Mouse (Mus musculus): ENCODE data around the gene Optn. TPM values are rescaled to one million over a fixed set of nuclear protein-coding genes. Genes with fewer than 3 reads are reported as not detected.
A peak's percentile ranks its signal among the peaks of the same experiment; 100 is the strongest.
"Not testable (repeated sequence)": the region's sequence is repeated elsewhere in the genome, so short reads cannot be mapped to it uniquely, and the experiment has no call there.

The Optn gene
- polyA plus RNA-seq, 1 experiment from 2014 or later: 23.0 TPM

- WGBS: 6% methylated on average over 14 of the region's 14 CpGs
- no peaks in the 10 kb centered on the region for H3K27me3 ChIP-seq
- H3K4me3 ChIP-seq: peak overlapping the region; percentile 39
- peak overlapping the region; percentile 42 for H3K9ac ChIP-seq
- no peaks in the 10 kb centered on the region for H3K9me3 ChIP-seq
- peaks cover 8% of the 10 kb centered on the region for H3K4me1 ChIP-seq (replicated peaks)
- ATAC-seq (ENCODE audit: low FRiP score, low read depth): peak; percentile 81
- no peaks in the 10 kb centered on the region for H3K36me3 ChIP-seq
- peak overlapping the region; percentile 77 for H3K4me2 ChIP-seq
- no peak overlapping the region for H3K27ac ChIP-seq (replicated peaks)
Measured at GRCm38 (mm10) chr2:5080053-5080787, 16.4 kb upstream of the Optn start.

DNA sequence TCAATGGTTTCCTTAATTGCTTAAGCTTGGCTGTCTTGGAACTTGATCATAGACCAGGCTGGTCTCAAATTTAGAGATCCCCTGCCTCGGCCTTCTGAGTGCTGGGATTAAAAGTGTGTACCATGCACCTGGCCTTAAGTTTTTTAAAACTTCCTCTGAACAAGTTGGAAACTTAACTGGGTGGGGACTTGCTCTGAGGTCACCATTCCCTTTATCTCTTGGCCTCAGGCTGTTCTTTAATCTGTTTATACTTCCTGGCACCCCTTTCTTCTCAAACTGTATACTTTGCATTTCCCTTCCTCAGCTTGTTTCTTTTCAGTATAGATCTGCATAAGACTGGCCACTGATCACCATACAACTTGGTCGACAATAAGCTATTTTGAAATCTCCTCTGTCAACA lies 14.1 kb upstream of the Optn start:
- Histone ChIP-seq H3K4me3 (no peak overlapping the region), H3K9ac (no peak overlapping the region), H3K9me3 (no peaks in the 10 kb centered on the region), H3K4me1 (replicated peaks) (peaks cover 8% of the 10 kb centered on the region), H3K27me3 (no peaks in the 10 kb centered on the region), H3K36me3 (no peaks in the 10 kb centered on the region), H3K4me2 (no peak overlapping the region), H3K27ac (replicated peaks) (no peak overlapping the region)
- ATAC-seq (ENCODE audit: low FRiP score, low read depth): no peak
- WGBS: 76% methylated on average over 2 of the region's 2 CpGs

DNA sequence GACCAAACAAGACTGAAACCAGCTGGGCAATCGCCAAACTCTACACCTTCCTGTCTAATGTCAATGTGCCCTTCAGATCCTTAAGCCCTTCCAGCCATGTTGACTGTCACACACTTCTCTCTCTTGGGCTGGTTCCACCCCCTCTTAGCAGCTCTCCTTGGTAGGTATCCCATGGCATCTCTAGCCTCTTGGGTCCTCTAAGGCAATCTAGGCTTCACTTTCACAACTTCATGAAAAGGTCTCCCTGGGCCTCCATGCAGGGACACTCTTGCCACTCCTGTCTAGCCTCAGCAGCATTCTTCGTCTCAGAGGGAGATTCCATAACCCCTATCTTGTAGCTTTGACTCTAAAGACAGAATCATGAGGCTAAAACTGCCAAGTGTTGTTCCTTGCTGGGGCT lies 13.6 kb upstream of the Optn start:
- Histone ChIP-seq H3K27me3 (no peaks in the 10 kb centered on the region), H3K27ac (replicated peaks) (no peak overlapping the region), H3K9ac (no peak overlapping the region), H3K9me3 (no peaks in the 10 kb centered on the region), H3K4me1 (replicated peaks) (peaks cover 8% of the 10 kb centered on the region), H3K4me3 (no peak overlapping the region), H3K36me3 (no peaks in the 10 kb centered on the region), H3K4me2 (no peak overlapping the region)
- WGBS: 88% methylated on average over 2 of the region's 2 CpGs
- ATAC-seq (ENCODE audit: low FRiP score, low read depth): no peak

DNA sequence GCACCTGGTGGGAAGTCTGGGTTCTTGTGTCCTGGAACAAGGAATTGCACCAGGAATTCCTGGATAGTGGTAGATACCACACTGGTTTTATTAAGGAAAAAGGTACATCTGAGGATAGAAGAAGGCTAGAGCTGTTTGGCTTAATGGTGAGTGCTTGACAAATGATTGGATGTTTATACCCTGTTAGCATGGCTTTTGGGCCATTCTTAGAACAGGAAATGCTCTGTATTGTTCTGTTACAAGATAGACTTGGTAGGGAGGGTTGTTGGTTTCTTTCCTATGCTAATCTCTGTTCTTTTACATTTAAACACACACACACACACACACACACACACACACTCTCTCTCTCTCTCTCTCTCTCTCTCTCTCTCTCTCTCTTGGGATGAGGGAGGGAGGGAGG lies 12.0 kb upstream of the Optn start:
- H3K4me2 ChIP-seq: no peak overlapping the region
- no peak for ATAC-seq (ENCODE audit: low FRiP score, low read depth)

DNA sequence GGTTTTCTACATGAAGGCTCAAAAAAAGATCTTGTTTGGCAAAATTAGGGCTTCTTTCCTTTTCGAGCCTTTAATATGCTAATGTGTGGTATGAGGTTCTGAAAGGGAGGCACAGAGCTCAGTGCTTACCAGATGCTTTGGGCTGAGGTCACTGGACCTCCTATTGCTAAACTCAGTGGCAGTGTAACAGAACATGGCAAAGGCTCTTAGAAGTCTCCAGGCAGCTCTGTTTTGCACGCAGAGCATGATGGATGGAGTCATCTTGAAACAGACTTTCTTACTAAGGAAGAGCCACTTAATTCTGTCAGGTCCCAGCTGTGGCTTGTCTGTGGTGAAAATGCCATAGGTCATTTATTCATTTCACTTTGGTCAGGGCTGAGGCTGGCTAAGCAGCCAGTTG lies 11.6 kb upstream of the Optn start:
- Histone ChIP-seq H3K9ac (no peak overlapping the region), H3K27ac (replicated peaks) (no peak overlapping the region), H3K27me3 (no peaks in the 10 kb centered on the region), H3K4me3 (no peak overlapping the region), H3K9me3 (no peaks in the 10 kb centered on the region), H3K4me1 (replicated peaks) (peaks cover 3% of the 10 kb centered on the region; the same call in 1 of the 2 replicates), H3K36me3 (no peaks in the 10 kb centered on the region), H3K4me2 (no peak overlapping the region)
- 47% methylated on average over 2 of the region's 2 CpGs for WGBS
- ATAC-seq (ENCODE audit: low FRiP score, low read depth): no peak

More for the DNA sequence above, 12.0 kb upstream of the Optn start:
- H3K4me1 ChIP-seq (replicated peaks): peaks cover 7% of the 10 kb centered on the region
- H3K9ac ChIP-seq: no peak overlapping the region
- no peaks in the 10 kb centered on the region for H3K27me3 ChIP-seq
- no peaks in the 10 kb centered on the region for H3K36me3 ChIP-seq
- H3K4me3 ChIP-seq: no peak overlapping the region
- H3K27ac ChIP-seq (replicated peaks): no peak overlapping the region
- no peaks in the 10 kb centered on the region for H3K9me3 ChIP-seq

- Histone ChIP-seq H3K9me3 (no peaks in the 10 kb centered on the region), H3K4me3 (no peak overlapping the region), H3K36me3 (no peaks in the 10 kb centered on the region), H3K9ac (no peak overlapping the region), H3K27me3 (no peaks in the 10 kb centered on the region), H3K4me1 (replicated peaks) (no peaks in the 10 kb centered on the region), H3K4me2 (no peak overlapping the region), H3K27ac (replicated peaks) (no peak overlapping the region)
- no peak for ATAC-seq (ENCODE audit: low FRiP score, low read depth)
- WGBS: 90% methylated on average over 3 of the region's 3 CpGs
Measured at GRCm38 (mm10) chr2:5073785-5074184, 9.9 kb upstream of the Optn start.

DNA sequence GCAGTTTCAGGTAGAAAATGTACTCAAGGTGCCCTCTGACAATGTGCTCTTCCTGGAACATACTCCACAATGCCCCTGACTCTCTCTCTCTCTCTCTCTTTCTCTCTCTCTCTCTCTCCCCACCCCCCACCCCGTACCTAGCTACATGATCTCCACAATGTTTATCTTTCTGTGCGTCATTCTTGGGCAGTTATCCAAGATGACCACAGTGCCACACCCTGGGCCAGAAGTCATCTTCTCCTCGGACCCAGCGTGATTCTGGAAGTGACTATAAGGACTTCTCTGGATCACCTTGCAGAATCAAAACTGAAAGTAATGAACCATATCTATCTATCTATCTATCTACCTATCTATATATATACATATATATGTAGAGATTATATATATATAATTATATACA lies 4.1 kb upstream of the Optn start:
- Histone ChIP-seq H3K4me2 (no peak overlapping the region), H3K4me3 (no peak overlapping the region), H3K9ac (no peak overlapping the region), H3K36me3 (no peaks in the 10 kb centered on the region), H3K27ac (replicated peaks) (no peak overlapping the region), H3K27me3 (no peaks in the 10 kb centered on the region), H3K4me1 (replicated peaks) (peaks cover 11% of the 10 kb centered on the region), H3K9me3 (no peaks in the 10 kb centered on the region)
- ATAC-seq (ENCODE audit: low FRiP score, low read depth): no peak
- WGBS: 86% methylated on average over 4 of the region's 4 CpGs

GRCm38 (mm10) chr2:5067254-5067653 lies 3.4 kb upstream of the Optn start:
- H3K4me2 ChIP-seq; H3K4me3 ChIP-seq; H3K36me3 ChIP-seq; H3K9me3 ChIP-seq; ATAC-seq (ENCODE audit: low FRiP score, low read depth); H3K27me3 ChIP-seq; H3K27ac ChIP-seq (replicated peaks); H3K9ac ChIP-seq: not testable (repeated sequence)
- H3K4me1 ChIP-seq (replicated peaks): peaks cover 16% of the 10 kb centered on the region
- 98% methylated on average over 2 of the region's 2 CpGs for WGBS

DNA sequence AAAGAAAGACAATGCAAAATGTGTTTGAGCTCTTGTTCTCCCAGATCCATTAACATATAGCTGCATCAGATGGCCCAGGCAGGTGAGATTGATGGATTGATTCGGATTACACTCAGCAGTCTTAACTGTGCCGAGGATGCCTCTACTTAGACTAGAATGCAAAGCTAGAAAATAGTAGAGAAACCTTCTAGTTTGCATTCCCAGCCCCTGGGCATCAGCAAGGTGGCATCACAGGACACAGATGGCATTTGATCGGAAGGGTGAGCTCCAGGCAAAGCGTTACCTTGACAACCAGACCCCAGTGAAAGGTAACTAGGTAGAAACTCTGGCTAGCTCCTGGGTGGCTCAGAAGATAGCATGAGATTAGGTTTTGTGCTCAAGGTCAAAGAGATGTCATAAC lies 396 bp upstream of the Optn start:
- H3K9me3 ChIP-seq: no peaks in the 10 kb centered on the region
- H3K27ac ChIP-seq (replicated peaks): peak overlapping the region; percentile 75; the same call in 1 of the 2 replicates
- peaks cover 16% of the 10 kb centered on the region for H3K4me1 ChIP-seq (replicated peaks)
- ATAC-seq (ENCODE audit: low FRiP score, low read depth): peak; percentile 84
- peak overlapping the region; percentile 66; the same call in 1 of the 2 replicates for H3K9ac ChIP-seq
- peak overlapping the region; percentile 79 for H3K4me3 ChIP-seq
- H3K4me2 ChIP-seq: peak overlapping the region; percentile 90
- no peaks in the 10 kb centered on the region for H3K36me3 ChIP-seq
- H3K27me3 ChIP-seq: no peaks in the 10 kb centered on the region
- WGBS: 30% methylated on average over 4 of the region's 4 CpGs

- no peak overlapping the region for H3K27ac ChIP-seq (replicated peaks)
- H3K4me1 ChIP-seq (replicated peaks): peaks cover 16% of the 10 kb centered on the region
- peak overlapping the region; percentile 79 for H3K4me3 ChIP-seq
- no peaks in the 10 kb centered on the region for H3K9me3 ChIP-seq
- 57% methylated on average over 16 of the region's 16 CpGs for WGBS
- no peaks in the 10 kb centered on the region for H3K36me3 ChIP-seq
- no peaks in the 10 kb centered on the region for H3K27me3 ChIP-seq
- peak overlapping the region; percentile 90 for H3K4me2 ChIP-seq
- peak overlapping the region; percentile 66; the same call in 1 of the 2 replicates for H3K9ac ChIP-seq
- no peak for ATAC-seq (ENCODE audit: low FRiP score, low read depth)
Measured at GRCm38 (mm10) chr2:5062496-5063298, 1.2 kb downstream of the Optn start.

- Histone ChIP-seq H3K36me3 (no peaks in the 10 kb centered on the region), H3K4me1 (replicated peaks) (peaks cover 16% of the 10 kb centered on the region), H3K9ac (no peak overlapping the region), H3K4me3 (no peak overlapping the region), H3K4me2 (no peak overlapping the region), H3K9me3 (no peaks in the 10 kb centered on the region), H3K27me3 (no peaks in the 10 kb centered on the region), H3K27ac (replicated peaks) (no peak overlapping the region)
- WGBS: 89% methylated on average over 8 of the region's 8 CpGs
- no peak for ATAC-seq (ENCODE audit: low FRiP score, low read depth)
Measured at GRCm38 (mm10) chr2:5061133-5061708, 2.6 kb downstream of the Optn start.

GRCm38 (mm10) chr2:5059997-5060396 lies 3.9 kb downstream of the Optn start:
- WGBS: 80% methylated on average over 4 of the region's 4 CpGs
- ATAC-seq (ENCODE audit: low FRiP score, low read depth): no peak

More at GRCm38 (mm10) chr2:5059997-5060396, 3.9 kb downstream of the Optn start:
- peaks cover 16% of the 10 kb centered on the region for H3K4me1 ChIP-seq (replicated peaks)
- no peak overlapping the region for H3K4me2 ChIP-seq
- H3K4me3 ChIP-seq: no peak overlapping the region
- no peaks in the 10 kb centered on the region for H3K36me3 ChIP-seq
- H3K9me3 ChIP-seq: no peaks in the 10 kb centered on the region
- no peak overlapping the region for H3K9ac ChIP-seq
- no peak overlapping the region for H3K27ac ChIP-seq (replicated peaks)
- no peaks in the 10 kb centered on the region for H3K27me3 ChIP-seq

Data from hindbrain, embryonic 15.5 days (tissue).